In the genomic region with DNA sequence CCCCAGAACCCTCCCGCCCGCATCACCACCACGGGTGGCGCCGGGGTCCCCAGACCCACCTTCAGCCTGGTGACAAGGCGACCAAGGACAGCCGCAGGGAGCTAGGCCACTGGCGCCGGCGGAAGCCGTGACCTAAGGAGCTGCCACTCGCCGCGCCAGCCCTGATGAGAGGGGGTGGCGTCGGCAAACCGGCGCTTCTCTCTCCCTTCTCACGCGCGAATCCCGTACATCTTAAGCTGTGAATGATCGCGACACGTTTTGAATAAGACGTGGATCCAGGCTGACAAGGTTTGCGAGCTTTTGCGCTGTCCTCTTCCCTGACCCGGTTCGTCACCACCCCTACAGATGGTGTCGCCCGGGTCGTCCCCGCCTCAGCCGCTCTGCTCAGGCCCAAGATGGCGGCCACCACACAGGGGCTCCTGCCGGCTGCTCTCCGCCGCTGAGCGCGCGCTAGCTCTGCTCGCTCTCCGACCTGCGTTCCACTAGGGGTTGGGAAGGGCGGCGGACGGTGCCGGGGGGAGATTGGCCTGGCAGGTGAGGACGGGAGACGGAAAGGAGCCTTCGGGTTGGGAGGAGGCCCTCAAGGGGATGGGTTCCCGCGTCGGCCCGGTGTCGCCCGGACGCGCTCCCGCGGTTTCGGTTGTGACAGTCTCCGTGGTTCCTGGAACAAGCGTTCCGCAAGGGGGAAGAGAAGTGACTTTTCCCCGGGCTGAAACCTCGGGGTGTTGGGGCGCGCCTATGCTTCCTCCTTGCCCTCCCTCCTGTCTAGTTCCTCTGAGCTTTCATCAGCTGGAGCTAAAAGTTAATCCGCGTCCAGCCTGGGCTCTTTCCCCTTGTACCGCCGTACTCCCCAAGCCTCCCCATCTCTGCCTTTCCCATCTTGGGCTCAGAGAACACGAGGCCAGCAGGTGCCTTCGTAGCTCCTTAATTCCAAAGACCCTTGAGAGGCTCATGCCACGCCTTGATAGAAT, we compare ENCODE assay signal across 7 mouse cellular contexts. TPM values are rescaled to one million over a fixed set of nuclear protein-coding genes. Genes with fewer than 3 reads are reported as not detected.
A peak's percentile ranks its signal among the peaks of the same experiment; 100 is the strongest.
DNase-seq lines count a peak whose midpoint lies in the region; ATAC-seq lines count a peak whose summit lies in the region.

A gene (plus strand): TSS at position 388 of the 971 bp plus-strand sequence.

- peak within 1 kb of the TSS; percentile 93 for H3K27ac ChIP-seq in intestine, embryonic 16.5 days (ENCODE audit: low read length)
- peak within 1 kb of the TSS; percentile 68 for H3K27ac ChIP-seq in midbrain, embryonic 11.5 days (ENCODE audit: low read depth, low read length)

- peak within 1 kb of the TSS; percentile 97 for H3K4me3 ChIP-seq in intestine, embryonic 16.5 days (ENCODE audit: low read length)
- H3K4me3 ChIP-seq in midbrain, embryonic 11.5 days (ENCODE audit: low read depth, low read length), result peak within 1 kb of the TSS; percentile 89

- peak within 1 kb of the TSS; percentile 96 for H3K9ac ChIP-seq in intestine, embryonic 16.5 days (ENCODE audit: low read depth, low read length)
- peak within 1 kb of the TSS; percentile 73 for H3K9ac ChIP-seq in midbrain, embryonic 11.5 days (ENCODE audit: low read length)

- WGBS in intestine, embryonic 16.5 days, result under 1% methylated on average over 74 of the region's 77 CpGs
- under 1% methylated on average over 72 of the region's 77 CpGs for WGBS in midbrain, embryonic 11.5 days

- H3K4me1 ChIP-seq in intestine, embryonic 16.5 days (ENCODE audit: control insufficient read depth, insufficient read depth, low read length), result peaks cover 14% of the 10 kb centered on the region
- peaks cover 9% of the 10 kb centered on the region for H3K4me1 ChIP-seq in midbrain, embryonic 11.5 days (ENCODE audit: control insufficient read depth, insufficient read depth, low read length)

- H3K9me3 ChIP-seq in intestine, embryonic 16.5 days (ENCODE audit: control insufficient read depth, low read length), result no peaks in the 10 kb centered on the region
- H3K9me3 ChIP-seq in midbrain, embryonic 11.5 days (ENCODE audit: control insufficient read depth, low read length), result no peaks in the 10 kb centered on the region

- ATAC-seq in intestine, embryonic 16.5 days, result peak; percentile 98
- peak; percentile 98 for ATAC-seq in midbrain, embryonic 11.5 days (ENCODE audit: low FRiP score)

- intact Hi-C loops in gastrocnemius, postnatal 36 days (cut with DNase I), result no loop called here
- intact Hi-C loops in left cerebral cortex, postnatal 36 days (cut with DNase I), result loop anchor here (5.0 kb wide), 1 partner anchor 491 kb away; a partner anchor contains a TSS

- 0 out of 2 replicates have a peak, but pooled peaks cover 2% of the 10 kb centered on the region for H3K36me3 ChIP-seq in intestine, embryonic 16.5 days (ENCODE audit: control insufficient read depth, insufficient read depth, low read length)
- H3K36me3 ChIP-seq in midbrain, embryonic 11.5 days (ENCODE audit: control insufficient read depth, insufficient read depth, low read length), result no peaks in the 10 kb centered on the region

- H3K27me3 ChIP-seq in intestine, embryonic 16.5 days (replicated peaks; ENCODE audit: control insufficient read depth, insufficient read depth, low read length), result no peaks in the 10 kb centered on the region
- no peaks in the 10 kb centered on the region for H3K27me3 ChIP-seq in midbrain, embryonic 11.5 days (ENCODE audit: control insufficient read depth, insufficient read depth, low read length)

- DNase-seq in adrenal gland, adult 18-20 months (ENCODE audit: low spot score in 2 of 2), result peak; percentile 77 to 84
- DNase-seq in embryo, embryonic 11 days, result peak; percentile 91
- peak; percentile 68 to 89 for DNase-seq in gastrocnemius, postnatal 36 days
- DNase-seq in left cerebral cortex, postnatal 36 days (ENCODE audit: low spot score in 2 of 2), result peak; percentile 91 to 93
- peak; percentile 99 for DNase-seq in midbrain, embryonic 11.5 days (ENCODE audit: low spot score, missing footprints)
- peak; percentile 59 for DNase-seq in skeletal muscle tissue, adult 2 months (ENCODE audit: low read depth, low spot score)

- H3K4me2 ChIP-seq in intestine, embryonic 16.5 days (ENCODE audit: low read depth, low read length), result peak within 1 kb of the TSS; percentile 80
- peak within 1 kb of the TSS; percentile 77 for H3K4me2 ChIP-seq in midbrain, embryonic 11.5 days

RNA-seq across cellular contexts. Expression of the gene that starts here (rescaled TPM):
- 10 to 100 TPM; 25.3 to 36.3 TPM for total RNA-seq in adrenal gland, adult 18-20 months (2021)
- 1 to 10 TPM; 9.1 TPM for total RNA-seq in gastrocnemius, postnatal 36 days (2021)
- 19.8 and 22.8 TPM in 2 replicates for polyA plus RNA-seq in intestine, embryonic 16.5 days (2015; fragmentation: Nextera tagmentation; extraction: Ambion mirVana)
- total RNA-seq in left cerebral cortex, postnatal 36 days (2021), result 10 to 100 TPM; 26.9 to 28.2 TPM
- 45.4 and 49.9 TPM in 2 replicates for polyA plus RNA-seq in midbrain, embryonic 11.5 days (2014; fragmentation: Nextera tagmentation; extraction: Ambion mirVana)

Comparison
In these comparisons a context has a peak if more than half of its experiments do, and no peak if none do; other contexts are left out.
1. Peak in every context shown above with its lines: DNase-seq, ATAC-seq, H3K4me3 ChIP-seq and H3K27ac ChIP-seq.